Mouse (Mus musculus): ENCODE results near the gene Vamp8.

The Vamp8 gene

DNA sequence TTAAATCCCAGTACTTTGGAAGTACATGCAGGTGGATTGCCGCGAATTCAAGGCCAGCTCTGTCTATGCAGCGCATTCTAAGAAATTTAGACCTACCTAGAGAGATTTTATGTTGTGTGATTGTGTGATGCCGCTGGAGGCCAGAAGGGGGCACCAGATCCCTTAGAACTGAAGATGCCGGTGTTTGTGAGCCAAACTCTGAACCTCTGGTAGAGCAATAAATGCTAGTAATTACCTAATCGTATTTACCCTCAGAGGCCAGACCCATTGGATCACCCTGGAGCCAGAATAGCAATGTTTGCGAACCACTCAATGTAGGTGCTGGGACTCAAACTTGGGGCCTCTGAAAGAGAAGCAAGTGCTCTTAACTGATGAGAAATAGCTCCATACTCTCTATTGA is 11.4 kb upstream of the Vamp8 start:
- DNase-seq: peak; percentile 46

DNA sequence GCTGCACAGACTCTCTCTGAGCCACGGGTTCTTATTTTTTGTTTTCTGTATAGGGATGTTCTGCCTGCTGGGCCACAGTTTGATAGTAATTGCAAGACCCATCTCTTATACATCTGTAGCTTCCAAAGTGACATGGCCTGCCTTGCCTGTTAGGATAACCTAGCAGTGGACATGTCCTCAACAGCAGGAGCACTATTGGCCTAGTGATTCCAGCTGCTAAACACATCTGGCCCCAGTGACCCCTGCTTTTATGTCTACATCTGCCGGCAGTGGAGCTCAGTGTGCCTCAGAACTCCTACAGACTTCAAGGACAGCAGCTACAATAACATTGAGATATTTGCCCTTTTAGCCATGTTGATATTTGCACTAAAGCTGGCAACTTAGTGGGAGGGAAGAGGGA is 9.5 kb upstream of the Vamp8 start:
- no peak for DNase-seq

DNA sequence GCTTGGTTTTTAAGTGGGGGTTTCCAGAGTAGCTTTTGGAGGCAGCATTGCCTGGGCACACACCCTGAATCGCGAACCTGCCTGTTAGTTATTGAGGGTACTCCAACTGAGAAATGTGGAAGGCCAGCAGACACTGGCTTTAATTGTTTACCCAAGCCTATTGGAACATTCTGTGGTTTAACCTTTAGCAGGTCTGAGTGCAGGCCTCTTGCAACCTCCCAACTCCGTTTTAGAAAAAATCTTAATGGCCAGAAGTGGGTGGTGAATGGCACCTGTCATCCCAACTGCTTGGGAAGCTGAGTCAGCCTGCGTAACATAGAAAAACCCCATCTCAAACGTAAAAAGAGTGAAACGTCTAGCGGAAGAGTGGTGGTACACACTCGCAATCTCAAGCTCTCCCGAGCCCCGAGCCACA is 6.3 kb upstream of the Vamp8 start:
- no peak for DNase-seq

DNA sequence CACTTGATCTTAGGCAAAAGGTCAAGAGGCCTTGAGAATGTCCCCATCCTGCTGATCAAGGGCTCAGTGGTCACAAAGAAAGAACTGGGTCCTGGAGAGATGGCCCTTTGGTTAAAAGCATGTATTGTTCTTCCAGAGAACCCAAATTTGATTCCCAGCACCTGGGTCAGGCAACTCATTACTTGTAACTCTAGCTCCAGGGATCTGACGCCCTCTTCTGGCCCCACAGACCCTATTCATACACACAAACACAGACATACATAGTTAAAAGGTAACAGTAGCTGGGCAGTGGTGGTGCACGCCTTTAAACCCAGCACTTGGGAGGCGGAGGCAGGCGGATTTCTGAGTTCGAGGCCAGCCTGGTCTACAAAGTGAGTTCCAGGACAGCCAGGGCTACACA is 1.8 kb upstream of the Vamp8 start:
- no peak for DNase-seq

DNA sequence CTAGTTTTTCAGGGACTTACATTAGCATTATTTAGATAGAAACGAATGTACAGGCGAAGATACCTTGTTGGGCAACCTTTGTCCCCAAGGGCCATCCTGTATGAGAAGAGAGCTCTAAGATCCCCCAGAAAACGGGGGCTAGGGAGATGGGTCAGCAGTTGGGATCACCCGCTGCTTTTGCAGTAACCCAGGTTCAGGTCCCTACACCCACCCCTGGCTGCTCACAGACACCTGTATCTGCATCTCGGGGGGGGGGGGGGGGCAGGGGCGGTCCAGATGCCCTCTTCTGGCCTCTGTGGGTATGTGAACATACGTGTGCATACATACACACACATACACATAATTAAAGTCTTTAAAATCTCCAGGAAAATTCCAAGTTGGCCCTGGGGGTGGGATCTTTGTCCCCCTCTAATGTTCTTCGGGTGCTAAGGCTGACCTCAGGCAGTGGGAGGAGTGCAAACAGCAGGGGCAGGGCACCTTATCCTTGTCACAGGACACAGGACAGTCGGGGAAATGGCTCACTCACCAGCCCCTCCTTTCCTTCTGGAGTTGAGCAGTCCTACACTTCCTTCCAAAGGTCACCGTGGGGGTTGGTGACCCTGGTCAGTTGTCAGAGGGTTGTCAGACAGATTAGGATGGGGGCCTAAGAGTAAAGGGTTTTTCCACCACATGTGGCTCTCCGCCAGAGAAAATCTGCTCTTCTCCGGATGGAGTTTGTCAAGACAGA is 455 bp upstream of the Vamp8 start:
- DNase-seq: no peak

DNA sequence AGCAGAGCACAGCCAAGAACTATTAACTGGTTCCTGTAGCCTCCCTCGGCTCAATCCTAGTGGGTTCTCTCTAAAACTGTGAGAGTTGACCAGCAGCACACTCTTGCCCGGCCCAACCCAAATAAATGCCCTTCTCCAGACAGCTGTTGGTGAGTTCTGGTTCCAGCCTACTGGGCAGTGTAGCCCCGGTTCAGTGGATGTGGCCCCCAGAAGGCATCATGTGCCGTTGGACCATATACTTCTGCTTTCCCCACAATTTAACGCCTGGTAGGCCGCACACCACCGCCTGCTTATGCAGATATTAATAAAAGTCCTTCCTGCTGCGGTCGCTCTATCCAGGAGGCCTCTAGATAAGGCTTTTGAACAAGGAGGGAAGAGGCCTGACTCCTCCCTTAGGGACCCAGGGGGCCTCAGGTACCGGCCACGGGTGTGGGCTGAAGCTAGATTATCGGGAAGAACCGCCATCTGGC is 997 bp downstream of the Vamp8 start:
- no peak for DNase-seq

DNA sequence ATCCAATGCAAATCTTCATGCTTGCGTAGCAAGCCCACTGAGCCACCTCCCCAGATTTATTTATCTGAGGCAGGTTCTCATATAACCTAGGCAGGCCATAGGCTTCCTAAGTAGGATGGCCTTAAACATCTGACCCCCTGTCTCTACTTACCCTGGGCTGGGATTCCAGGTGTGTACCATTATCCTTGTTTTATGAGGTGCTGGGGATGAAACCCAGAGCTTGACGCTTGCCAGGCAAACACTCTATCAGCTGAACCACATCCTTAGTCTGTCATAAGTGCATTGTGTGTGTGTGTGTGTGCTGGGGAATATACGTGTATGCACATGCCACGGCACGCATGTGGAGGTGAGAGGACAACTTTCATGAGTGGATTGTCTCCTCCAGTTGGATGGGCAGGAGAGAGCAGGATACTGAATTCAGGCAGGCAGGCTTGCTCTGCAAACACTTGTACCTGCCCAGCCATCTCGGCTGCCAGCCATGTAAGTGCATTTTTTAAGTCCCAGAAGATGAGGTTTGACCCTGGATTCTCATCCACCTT is 1.6 kb downstream of the Vamp8 start:
- no peak for DNase-seq

DNA sequence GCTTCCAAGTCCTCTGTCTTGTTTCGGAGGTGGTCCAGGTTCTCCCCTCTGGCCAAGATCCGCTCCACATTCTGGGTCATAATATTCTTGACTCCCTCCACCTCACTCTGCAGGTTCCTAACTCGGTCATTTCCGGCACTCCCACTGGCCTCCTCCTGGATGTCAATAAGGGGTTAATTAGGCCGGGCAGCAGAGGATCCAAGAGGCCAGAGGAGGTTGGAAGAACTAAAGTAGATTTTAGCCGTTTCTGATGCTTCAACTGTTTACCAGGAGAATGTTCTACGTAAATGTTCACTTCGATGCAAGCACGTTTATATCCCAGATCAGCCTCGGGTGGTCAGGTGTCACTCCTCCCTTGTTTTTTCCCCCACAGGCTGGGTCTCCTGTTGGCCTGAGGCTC is 2.2 kb downstream of the Vamp8 start:
- no peak for DNase-seq

DNA sequence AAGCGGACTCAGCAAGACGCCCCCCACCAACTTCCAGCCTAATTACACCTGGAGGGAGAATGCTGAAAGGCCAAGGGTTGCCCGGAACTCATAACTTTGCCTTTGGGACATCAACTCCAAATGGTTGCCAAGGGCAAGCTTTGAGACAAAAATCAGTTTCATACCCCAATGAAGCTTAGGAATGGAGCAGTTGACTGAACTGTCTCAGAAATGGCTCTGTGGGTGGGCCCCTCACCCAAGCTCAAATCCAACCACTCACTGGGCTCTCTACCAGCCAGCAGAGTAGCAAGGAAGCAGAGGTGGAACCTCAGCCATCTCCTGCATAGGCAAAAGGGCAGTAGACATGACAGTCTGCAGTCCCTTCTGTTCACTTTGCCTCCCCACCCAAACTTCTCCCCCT is 2.7 kb downstream of the Vamp8 start:
- DNase-seq: no peak

DNA sequence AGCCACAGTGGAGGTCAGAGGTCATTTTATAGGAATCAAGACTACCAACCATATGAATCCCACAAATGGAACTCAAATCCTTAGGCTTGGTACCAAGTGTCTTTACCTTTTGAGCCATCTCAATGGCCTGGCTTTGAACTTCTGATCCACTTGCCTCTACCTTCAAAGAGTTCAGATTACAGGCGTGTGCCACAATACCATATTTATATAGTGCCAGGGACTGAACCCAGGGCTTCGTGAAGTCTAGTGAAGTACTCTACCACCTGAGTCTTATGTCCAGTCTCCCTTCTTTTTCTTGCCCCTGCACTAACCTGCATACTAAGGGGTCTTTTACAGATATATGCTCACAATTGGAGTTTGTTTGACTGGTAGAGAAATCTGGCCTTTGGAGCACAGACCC is 3.9 kb downstream of the Vamp8 start:
- DNase-seq: no peak

DNA sequence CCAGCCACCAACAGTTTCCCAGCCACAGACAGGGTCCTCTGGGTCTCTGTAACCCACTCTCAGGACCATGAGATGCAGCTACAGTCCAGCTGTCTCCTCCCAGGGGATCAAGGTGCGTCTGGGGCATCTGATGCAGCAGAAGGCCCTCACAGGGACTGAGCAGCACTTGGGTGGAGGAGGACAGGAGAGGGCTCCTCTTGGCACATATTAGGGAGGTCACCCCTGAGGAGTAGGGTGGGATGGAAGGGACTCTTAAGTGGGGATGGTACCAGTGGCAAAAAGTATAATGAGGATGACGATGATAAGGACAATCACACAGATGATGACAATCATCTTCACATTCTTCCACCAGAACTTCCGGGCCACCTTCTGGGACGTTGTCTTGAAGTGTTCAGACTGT is 5.2 kb downstream of the Vamp8 start:
- no peak for DNase-seq

DNA sequence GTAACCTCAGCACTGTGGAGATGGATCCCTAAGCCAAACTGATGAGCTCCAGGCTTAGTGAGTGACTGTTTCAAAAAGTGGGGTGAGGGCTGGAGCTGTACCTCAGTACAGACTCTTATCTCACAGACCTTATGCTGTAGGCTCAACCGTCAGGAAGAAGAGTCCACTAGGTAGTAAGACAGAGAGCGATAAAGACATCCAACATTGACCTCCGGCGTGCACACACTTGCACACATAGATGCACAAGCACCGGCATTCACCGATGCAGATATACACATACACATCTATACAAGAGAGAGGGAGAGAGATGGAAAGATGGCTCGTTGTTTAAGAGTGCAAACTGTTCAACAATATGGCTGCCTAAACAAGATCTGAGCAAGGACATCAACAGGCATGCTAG is 6.6 kb downstream of the Vamp8 start:
- DNase-seq: no peak

DNA sequence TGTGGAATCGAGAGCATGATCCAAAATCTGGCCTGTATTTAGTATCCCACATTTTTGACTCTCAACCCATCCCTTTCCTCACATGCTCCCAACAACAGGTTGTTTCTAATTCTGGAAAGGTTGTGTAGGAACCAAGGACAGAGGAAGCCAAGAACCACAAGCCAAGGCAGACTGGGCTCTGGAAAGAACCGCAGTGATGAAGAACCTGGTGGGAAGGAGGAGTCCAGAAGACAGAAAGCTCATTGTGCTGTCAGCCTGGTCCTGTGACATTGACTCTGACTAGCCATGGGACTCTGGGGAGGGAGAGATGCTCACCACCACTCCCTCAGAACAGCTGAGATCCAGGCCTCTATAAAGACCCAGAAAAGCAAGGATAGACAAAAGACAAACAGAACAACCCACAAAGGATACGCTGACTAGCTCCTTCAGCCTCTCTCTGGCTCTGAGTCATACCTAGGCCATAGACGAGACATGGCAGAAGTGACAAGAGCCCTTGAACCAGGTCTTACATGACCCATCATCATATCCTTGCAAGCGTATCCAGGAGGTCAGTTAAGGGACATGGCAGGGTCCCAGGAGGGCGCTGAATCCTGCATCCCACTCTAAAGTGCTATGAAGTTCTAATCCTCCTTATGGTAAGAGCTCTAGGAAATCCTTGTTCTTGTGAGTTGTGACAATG is 7.2 kb downstream of the Vamp8 start:
- DNase-seq: no peak

DNA sequence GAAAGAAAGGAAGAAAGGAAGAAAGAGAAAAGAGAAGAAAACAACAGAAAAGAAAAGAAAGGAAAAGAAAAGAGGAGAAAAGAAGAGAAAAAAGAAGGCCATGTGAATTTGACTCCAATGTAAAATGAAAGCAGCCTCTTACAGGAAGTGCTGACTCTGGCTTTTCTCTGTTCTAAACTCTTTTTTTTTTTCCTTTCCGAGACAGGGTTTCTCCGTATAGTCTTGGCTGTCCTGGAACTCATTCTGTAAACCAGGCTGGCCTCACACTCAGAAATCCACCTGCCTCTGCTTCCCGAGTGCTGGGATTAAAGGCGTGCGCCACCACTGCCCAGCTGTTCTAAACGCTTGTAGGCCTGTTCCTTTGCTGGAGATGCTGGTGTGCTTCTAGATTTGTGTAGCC is 8.0 kb downstream of the Vamp8 start:
- DNase-seq: no peak

DNA sequence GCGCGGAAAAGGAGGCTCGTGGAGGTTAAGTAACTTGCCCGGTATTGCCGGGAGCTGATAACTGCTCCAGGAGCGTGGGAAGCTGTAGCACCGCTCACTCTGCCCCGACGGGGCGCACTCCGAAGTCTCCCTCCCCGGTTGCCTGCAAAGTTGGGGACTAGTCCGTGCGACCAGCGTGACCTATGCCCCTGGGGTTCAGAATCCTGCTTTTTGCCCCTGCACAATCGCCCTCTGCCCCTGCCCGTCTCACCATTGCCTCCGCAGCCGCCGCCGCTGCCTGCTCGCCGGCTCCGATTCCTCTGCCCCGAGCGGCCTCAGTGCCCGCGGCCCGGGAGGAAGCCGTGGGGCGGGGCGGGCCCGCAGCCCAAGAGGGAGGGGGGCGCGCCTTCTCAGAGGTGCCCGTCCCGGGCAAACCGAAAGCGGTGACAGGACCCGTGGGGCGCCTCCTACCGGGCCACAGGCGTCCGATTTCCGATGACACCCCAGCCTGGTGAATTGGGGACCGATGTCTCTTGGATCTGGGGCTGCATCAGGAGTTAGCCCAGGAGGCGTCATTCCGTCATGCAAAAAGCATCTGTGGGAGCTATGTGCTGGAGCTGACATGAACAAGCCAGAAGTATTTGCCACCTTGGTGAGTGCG is 10.3 kb downstream of the Vamp8 start, which contains the start of gene Vamp5:
Gene Vamp5, minus strand, starts transcription at position 338 of the 640 bp plus-strand sequence.
- no peak for DNase-seq

DNA sequence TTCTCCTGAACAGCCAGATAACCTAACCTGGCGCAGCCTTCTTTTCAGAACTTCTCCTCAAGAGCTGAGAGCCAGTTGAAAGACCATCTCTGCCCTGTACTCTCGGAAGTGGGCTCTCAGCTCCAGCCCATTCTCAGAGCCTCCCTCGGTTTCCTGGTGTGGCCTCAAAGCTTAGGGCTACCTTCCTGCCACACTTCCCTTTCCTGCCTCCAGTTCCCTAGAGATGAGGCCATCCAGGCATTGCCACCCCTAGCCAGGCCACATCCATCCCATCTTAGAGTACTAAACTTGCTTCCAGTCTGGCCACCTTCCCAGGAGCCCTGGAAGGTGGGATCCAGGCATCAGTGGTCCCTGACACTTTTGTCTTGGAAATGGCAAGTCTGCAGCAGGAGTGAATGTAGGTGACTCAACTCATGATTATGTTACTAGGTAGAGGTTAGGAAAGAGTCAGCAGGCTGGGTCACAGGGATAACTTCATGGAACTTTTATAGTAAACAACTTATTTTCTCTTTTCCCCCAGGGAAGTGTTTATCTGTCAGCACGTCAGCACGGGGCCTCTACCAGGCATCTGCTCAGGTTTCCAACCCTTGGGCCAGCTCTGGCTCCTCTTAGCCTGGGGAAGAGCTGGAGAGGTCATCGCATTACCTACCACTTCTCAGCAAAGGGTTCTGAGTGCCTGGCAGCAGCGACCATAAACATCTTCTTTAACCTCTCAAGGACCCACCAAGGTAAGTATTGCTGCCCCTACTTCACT is 10.9 kb downstream of the Vamp8 start:
- no peak for DNase-seq

DNA sequence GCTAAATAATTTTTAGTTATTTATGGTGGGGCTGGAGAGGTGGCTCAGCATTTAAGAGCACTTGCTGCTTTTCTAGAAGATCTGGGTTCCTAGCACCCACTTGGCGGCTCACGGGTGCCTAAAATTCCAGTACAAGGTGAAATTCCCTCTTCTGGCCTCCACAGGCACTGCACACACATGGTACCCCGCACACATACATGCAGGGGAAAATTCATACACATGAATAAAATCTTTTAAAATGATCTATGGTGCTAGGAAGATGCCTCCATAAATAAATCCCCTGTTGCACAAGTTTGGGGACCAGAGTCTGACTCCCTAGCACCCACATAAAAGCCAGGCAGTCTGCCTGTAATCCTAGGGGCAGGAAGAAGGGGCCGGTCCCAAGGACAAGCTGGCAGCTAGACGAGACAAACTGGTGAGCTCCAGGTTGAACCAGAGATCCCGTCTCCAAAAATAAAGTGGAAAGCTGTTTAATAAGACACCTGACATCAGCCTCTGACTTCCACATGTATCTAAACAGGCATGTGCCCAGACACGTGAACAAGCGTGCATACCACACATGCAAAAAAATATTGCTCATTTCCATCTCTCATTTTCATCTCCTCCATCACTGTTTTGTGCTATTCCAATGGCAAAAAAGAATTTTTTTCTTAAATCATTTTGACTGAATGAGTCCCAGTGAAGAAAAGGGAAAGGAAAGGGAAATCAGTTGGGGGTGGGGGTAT is 11.8 kb downstream of the Vamp8 start:
- DNase-seq: no peak

DNA sequence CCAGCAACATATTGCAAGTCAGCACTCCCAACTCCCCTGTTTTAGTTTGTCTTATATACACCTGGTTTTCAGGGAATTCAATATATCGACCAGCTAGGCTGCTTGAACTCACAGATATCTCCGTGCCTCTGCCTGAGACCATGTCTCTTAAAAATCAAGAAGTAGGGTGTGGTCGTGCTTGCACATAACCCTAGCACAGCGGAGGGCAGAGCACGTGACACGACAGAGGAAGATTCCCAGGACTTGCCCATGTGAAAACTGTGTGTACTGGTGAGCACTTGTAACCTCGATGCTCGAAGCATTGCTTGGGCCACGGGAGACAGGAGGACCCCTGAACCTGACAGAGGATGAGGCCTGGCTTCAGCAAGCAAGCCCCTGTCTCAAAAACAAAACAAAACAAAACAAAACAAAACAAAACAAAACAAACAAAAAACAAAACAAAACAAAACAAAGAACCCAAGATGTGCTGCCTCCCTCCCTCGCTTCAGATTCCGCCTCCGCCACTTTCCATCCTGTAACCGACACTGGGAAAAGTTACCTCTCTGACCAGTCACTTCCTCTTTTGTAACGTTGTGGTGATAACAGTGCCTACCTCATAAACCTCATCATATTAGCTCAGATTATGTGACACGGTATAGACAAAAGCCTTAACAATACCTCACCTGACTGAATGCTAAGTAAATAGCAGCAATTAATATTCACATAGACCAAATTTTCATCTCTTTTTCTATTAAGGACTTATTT is 15.5 kb downstream of the Vamp8 start:
- no peak for DNase-seq

DNA sequence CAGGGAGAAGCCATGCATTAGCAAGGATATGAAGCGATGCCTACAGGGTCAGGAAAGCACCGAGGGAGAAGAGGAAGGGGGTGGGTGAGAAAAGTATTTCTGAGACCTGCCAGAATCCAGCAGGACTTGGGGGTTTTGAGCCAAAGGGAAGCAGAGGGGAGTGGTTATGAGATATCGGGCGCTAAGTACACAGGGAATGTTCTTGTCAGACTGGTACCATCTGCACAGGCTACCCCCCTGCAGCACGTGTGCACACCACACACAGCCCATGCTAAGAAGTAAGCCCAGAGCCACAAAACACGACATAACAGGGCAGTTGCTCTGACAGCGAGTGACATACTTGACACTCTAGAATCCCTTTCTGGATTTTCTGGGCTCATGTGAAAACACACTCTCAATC is 16.3 kb downstream of the Vamp8 start:
- DNase-seq: no peak

DNA sequence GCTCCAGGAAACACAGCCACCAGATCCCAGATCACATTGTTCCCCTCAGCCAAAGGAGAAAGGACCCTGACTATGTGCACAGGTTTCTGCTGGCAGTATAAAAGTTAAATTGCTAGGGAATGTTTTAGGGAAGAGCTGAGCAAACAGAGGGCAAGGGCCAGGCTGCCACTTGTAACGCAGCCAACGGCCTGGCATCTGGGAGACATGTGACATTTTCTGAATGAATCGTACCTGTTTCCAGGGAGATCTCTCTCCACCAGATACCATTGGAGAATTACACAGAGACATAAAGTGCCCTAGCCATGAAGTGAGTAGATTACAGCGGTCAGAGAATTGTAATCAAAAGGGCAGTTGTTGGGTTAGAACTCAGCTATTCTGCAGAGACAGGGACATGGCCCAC is 17.3 kb downstream of the Vamp8 start:
- DNase-seq: no peak

DNA sequence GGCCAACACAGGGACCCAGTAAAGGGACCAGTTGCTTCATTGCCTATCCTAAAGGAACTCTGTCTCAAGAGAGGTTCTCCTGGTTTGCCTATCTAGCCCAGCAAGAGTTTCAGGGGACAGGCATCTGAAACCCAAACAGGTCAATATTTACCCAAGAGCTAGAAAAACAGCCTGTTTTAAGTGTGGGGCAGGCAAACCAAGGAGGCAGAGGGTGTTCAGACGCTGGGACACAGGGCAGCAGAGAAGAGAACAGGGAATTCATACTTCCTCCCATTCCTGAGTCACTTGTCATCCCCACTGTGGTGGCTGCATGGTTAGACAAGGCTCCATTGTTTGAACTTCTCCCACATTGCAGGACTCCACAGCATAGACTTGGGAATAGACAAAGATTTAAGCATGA is 18.9 kb downstream of the Vamp8 start:
- no peak for DNase-seq

DNA sequence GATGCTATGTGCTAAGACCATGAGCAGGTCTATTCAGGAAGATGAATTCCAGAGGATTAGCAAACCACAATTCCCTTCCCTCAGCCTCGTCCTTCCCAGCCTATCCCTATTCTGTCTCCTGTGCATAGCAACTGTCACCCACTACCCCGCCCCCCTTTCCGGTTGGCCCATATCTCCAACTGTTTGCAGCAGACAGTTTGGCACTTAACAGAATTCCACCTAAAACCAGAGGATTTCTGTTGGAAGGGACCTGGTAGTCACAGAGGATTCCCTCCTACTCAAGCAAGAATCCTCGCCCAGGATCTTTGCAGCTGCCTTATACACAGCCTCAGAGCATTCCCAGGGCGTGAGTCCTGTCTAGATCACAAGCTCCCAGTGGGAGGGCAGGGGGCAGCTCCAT is 19.4 kb downstream of the Vamp8 start:
- no peak for DNase-seq
